Mouse (Mus musculus) testis, postnatal 10 days (tissue): ENCODE measurements around the gene Nr1i3.

Source experiments
- DNase-seq: peaks from one replicate; pipeline ENCODE4 v3.0.0; 2021; ENCODE audit warnings: low spot score

The Nr1i3 gene

DNA sequence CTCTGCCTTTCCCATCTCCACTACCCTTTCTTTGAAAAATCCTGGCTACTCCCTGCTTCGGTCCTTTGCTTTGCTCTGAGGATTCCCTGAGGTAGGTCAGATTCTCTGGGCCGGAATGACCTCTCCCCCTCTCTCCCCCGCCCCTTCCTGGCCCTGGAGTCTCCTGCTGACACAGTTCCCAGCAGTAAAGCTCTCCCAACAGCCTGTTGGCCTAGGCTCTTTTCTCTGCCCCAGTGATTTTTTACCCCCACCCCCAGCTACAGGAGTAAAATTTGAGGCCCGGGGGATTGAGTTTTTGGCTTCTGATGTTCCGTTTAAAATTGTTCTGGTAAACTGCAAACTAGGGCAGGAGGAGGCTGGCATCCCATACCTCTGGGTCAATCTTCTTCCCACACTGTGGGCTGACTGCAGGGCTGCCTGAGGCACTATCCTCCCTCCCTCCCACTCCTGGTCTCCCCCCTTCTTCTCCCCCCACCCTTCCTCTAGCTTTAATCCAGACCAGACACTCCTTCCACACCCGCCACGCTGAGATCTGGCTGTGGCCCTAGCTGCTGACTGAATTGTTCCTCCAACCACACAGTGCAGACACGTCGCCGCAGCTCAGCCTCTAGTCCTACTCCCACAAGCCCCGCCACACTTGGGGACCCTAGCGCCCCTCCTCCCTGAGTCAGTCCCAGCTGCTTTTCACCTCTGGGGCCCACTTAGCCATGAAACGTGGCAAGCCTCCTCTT is 38.0 kb downstream of the Nr1i3 start:
- peak; percentile 68 for DNase-seq

GRCm38 (mm10) chr1:171252415-171252814 is 38.6 kb downstream of the Nr1i3 start:
- DNase-seq, result no peak

DNA sequence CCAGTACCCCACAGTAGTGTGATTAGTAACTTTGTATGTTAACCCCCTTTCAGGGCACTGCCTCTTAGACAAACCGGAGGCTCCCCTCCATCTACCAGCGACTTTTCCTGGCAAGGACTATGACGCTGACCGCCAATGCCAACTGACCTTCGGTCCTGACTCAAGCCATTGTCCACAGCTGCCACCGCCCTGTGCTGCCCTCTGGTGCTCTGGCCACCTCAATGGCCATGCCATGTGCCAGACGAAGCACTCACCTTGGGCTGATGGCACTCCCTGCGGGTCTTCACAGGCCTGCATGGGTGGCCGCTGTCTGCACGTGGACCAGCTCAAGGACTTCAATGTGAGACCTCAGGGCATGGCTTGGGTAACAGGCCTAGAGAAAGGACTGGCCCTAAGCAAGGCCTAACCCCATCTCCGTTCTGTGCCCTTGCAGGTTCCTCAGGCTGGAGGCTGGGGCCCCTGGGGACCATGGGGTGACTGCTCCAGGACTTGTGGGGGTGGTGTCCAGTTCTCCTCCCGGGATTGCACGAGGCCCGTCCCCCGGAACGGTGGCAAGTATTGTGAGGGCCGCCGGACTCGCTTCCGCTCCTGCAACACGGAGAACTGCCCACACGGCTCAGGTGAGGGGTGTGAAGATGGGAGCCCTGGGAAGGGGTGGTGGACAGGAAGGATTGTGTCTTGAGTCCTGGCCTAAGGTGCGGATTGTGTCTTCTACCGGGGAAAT is 42.5 kb downstream of the Nr1i3 start:
- DNase-seq, result no peak

DNA sequence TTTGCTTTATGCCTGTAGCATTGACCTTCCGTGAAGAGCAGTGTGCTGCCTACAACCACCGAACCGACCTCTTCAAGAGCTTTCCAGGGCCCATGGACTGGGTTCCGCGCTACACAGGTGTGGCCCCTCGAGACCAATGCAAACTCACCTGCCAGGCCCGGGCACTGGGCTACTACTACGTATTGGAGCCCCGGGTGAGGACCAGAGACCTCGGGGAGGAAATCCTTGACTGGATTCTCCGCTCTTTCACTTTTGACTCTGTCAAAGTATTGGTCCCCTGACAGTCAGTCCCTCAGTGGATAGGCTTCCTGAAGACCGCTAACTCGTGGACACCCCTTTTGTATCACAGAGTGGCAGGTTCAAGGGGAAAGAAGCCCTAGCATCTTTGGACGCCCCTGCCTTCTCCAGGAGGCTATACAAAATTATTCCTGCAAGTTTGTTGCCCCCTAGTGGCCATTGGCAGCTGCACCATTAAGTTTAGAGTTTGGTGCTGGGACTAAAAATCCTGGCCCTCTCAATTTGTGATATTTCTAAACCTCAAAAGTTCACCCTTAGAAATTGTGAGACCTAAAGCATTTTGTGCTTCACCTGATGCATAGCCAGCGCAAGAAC is 43.3 kb downstream of the Nr1i3 start:
- peak; percentile 71 for DNase-seq

DNA sequence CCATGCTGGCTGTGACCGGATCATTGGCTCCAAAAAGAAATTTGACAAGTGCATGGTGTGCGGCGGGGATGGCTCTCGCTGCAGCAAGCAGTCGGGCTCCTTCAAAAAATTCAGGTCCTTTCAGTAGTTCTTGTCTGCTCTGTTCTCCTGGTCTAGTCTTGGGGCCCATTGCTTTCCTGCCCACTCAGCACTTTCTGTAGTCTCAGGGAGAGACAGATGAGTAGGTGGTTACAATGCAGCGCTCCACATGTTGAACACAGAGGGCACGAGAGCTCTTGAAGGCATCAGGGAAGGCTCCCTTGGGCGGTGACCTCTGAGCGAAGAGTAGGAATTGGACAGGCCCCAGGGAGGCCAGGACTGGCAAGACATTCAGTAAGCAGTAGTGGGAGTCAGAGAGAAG is 44.0 kb downstream of the Nr1i3 start:
- DNase-seq, result no peak

GRCm38 (mm10) chr1:171258921-171259320 is 45.2 kb downstream of the Nr1i3 start:
- DNase-seq, result no peak

- DNase-seq, result no peak
Observed at GRCm38 (mm10) chr1:171260316-171260715, 46.5 kb downstream of the Nr1i3 start.

DNA sequence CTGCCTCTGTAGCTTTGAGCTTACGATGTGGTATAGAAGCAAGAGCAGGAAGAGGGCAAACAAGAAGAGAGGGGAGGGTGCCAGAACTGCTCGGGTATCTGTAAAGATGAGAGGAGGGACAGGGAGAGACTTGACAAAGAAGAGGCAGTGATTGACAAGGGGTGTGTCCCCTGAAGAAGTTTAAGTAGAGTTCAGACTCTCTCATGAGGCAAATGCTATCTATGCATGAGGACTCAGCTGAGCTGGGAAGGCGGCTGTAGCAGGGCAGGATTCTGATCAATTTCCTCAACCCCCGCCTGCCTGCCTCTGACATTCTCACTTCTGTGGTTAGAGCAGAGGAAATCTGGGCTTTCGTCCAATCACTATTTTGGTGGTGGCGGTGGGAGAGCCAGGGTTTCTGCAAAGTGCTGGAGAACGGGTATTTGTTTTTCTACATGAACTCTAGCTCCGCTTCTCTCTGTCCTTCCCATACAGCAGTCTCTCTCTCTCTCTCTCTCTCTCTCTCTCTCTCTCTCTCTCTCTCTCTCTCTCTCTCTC is 48.9 kb downstream of the Nr1i3 start:
- DNase-seq, result no peak

DNA sequence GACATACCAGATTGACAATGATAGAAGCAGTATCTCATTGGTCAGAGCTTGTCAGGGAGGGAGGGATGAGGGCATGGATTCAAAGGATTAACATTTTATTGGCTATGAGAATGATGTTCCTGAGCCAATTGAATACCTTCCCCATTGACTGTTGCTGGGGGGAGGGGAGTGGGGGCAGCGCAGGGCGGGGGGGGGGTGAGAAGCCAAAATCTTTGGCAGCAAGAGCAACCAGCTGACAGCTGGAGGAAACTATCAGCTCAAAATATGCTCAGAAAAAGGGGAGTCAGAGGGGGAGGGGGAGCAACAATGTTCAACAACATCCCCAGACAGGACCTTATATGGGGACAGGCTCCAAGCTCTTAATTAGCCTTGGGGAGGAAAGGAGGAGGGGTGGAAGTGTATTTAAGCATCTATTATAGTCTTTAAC is 49.4 kb downstream of the Nr1i3 start:
- DNase-seq, result no peak

DNA sequence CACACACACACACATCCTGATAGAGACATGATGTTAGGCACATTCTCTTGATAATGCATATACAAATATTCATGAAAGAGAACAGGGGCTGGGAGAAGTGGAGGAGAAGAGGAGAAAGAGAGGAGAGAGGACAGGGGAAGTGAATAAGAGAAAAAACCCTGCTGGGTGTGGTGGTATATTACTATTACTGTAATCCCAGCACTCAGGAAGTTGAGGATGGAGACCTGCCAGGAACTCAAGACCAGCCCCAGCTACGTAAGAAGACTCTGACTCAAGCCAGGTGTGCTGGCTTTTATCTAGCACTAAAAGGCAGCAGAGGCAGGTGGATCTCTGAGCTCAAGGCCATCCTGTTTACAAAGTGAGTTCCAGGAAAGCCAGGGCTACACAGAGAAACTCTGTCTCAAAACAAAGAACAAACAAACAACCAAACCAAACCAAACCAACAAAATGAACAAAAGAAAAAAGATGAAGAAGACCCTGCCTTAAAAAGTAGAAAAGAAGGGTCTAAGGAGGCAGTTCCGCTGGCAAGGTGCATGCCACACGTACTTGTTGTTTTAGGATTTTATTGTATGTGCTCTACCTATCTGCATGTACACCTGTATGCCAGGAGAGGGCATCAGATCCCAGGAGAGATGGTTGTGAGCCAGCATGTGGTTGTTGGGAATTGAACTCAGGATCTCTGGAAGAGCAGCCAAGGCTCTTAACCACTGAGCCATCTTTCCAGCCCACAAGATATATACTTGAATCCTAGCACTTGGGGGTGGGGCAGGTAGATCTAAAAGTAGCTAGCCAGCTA is 50.1 kb downstream of the Nr1i3 start:
- DNase-seq, result no peak

- DNase-seq, result no peak
Observed at GRCm38 (mm10) chr1:171265971-171266744, 52.4 kb downstream of the Nr1i3 start.

DNA sequence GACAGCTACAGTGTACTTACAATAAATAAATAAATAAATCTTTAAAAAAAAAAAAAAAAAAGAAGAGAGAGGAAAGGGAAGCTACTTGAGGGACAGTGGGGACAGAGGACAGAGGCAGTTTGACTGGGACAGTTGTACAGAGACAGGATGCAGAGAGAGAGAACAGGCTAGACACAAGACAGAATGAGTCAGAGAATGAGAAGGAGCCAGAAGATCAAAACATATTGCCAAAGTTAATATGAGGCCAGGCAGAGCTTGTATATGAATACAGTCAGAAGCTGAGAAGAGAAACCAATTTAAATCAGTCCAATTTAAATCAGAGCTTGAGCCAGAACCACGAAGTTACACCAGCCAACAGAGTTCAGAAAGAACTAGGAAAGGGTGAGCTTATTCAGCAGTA is 54.6 kb downstream of the Nr1i3 start:
- DNase-seq, result no peak

DNA sequence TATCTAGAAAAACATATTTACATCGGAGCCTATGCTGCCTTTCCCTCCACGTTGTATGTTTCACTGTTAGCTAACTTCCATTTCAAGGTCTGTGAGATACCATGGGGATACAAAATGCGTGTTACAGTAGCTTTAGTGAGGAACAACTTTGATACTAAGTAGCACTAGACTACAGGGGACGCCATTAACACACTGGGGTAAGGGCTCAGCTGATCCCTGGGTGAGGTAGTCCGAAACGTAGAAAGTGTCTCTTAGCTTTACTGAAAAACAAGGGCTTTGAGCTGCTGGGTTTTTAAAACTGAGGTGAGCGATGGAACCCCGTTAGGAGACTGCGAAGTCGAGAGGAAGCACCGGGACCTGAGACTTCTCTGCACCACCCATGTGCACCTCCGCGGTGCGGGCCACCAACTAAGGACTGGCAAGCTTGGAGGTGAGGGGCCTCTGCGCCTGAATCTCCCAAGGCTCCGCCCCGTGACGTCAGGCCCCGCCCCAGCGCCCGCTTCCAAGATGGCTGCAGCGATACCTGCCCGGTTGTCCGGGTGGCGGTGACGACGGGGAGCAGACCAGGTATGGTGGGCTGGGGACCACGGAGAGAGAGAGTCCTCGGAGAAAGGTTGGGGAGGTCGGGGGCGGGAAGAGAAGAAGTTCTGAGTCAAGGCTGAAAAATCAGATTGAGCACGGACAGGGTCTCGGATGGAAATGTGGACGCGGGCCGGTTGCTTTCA is 56.2 kb downstream of the Nr1i3 start, which contains the start of gene B4galt3:
Gene B4galt3, plus strand, starts transcription at position 481 of the 725 bp plus-strand sequence.
- peak; percentile 99 for DNase-seq
